Mouse (Mus musculus): ENCODE data around the gene Igsf21. TPM values are rescaled to one million over a fixed set of nuclear protein-coding genes. Genes with fewer than 3 reads are reported as not detected.
A peak's percentile ranks its signal among the peaks of the same experiment; 100 is the strongest.

Igsf21 gene
- total and polyA plus RNA-seq, 2 experiments from 2014 or later = 125 to 176 TPM

DNA sequence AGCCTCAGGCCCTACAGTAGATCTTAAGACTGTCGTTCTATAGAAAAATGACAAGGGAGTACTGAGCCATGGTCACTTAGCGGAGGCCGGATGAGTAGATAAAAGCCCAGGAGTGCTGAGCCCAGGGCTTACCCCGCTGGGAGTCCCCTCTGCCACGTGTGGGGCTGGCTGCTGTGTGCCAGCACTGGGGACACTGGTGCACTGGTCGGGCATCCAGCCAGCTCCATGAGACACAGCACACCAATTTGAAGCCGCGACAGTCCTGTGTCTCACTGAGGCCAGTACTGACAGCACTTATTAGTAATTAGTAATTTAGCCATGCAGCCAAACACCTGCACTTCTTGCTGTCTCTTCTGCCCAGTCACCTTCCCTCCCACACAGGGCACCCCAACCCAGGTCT lies 28.6 kb downstream of the Igsf21 start:
- no peak overlapping the region for H3K4me2 ChIP-seq (ENCODE audit: low read depth, low read length)
- DNase-seq (ENCODE audit: low spot score) = peak; percentile 66
- peak; percentile 16; the same call in 1 of the 2 replicates for ATAC-seq
- H3K4me3 ChIP-seq (ENCODE audit: low read length) = no peak overlapping the region
- TF ChIP-seq CTCF (IDR thresholded peaks at IDR 0.05; ENCODE audit: low read depth) = no peak
- H3K36me3 ChIP-seq (ENCODE audit: insufficient read depth, low read length) = no peaks in the 10 kb centered on the region
- no peaks in the 10 kb centered on the region for H3K9me3 ChIP-seq (ENCODE audit: low read length)
- 0 out of 2 replicates have a peak overlapping the region, but pooled peaks have one; percentile 9 for H3K9ac ChIP-seq (replicated peaks; ENCODE audit: low read length)
- 21% methylated on average over 8 of the region's 8 CpGs for WGBS
- peaks cover 31% of the 10 kb centered on the region for H3K4me1 ChIP-seq (ENCODE audit: insufficient read depth, low read length)
- H3K27ac ChIP-seq = peak overlapping the region; percentile 71
- no peaks in the 10 kb centered on the region for H3K27me3 ChIP-seq (ENCODE audit: insufficient read depth, low read length)

DNA sequence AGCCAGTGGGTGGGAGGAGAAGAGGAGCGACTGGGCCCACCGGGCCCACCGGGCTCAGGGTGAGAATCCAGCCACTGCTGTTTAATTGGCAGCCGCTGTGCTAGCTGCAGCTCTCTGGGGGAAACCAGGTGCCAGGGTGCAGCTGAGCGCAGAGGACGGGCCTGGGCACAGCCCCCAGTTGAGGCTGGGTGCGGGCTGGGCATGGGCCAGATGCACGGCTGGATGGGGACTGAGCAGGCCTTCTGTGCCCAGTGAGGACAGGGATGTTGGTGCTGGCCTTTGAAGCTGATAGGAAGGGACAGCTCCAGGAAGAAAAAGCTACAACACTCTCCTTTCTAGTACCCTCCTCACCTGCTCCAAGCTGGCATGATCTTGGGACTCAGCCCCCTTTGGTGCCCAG lies 30.5 kb downstream of the Igsf21 start:
- WGBS = 64% methylated on average over 8 of the region's 8 CpGs
- Histone ChIP-seq H3K4me2 (ENCODE audit: low read depth, low read length) (no peak overlapping the region), H3K9ac (replicated peaks; ENCODE audit: low read length) (no peak overlapping the region), H3K9me3 (ENCODE audit: low read length) (no peaks in the 10 kb centered on the region), H3K27me3 (ENCODE audit: insufficient read depth, low read length) (no peaks in the 10 kb centered on the region), H3K27ac (no peak overlapping the region), H3K36me3 (ENCODE audit: insufficient read depth, low read length) (no peaks in the 10 kb centered on the region), H3K4me3 (ENCODE audit: low read length) (no peak overlapping the region), H3K4me1 (ENCODE audit: insufficient read depth, low read length) (peaks cover 29% of the 10 kb centered on the region)
- no peak for ATAC-seq
- peak; percentile 35 for DNase-seq (ENCODE audit: low spot score)
- TF ChIP-seq CTCF (IDR thresholded peaks at IDR 0.05; ENCODE audit: low read depth) = peak; percentile 47; the same call in 1 of the 2 replicates

DNA sequence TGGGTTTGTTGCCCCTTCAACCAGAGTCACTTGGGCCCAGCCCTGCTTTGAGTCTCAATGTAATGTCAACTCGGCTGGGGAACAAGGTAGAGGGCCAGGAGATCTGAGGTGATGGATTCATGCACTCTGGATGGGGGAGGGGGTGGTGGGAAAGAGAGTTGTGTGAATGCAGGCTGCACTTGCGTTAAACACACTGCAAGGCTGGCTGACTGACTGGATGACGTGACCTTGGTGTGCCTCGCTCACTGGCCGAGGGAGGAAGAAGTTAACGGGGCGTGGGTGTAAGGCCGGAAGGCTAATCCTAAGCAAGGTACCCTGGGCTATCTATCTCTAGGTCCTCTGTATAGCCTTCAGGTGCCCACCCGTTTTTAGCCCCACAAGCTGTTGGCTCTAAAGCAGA lies 31.4 kb downstream of the Igsf21 start:
- Histone ChIP-seq H3K4me2 (ENCODE audit: low read depth, low read length) (no peak overlapping the region), H3K9me3 (ENCODE audit: low read length) (no peaks in the 10 kb centered on the region), H3K4me1 (ENCODE audit: insufficient read depth, low read length) (peaks cover 28% of the 10 kb centered on the region), H3K9ac (replicated peaks; ENCODE audit: low read length) (no peak overlapping the region), H3K36me3 (ENCODE audit: insufficient read depth, low read length) (no peaks in the 10 kb centered on the region), H3K4me3 (ENCODE audit: low read length) (no peak overlapping the region), H3K27ac (no peak overlapping the region), H3K27me3 (ENCODE audit: insufficient read depth, low read length) (no peaks in the 10 kb centered on the region)
- ATAC-seq (no peak), DNase-seq (ENCODE audit: low spot score) (no peak)
- TF ChIP-seq CTCF (IDR thresholded peaks at IDR 0.05; ENCODE audit: low read depth) = no peak
- 72% methylated on average over 9 of the region's 9 CpGs for whole genome bisulfite sequencing

DNA sequence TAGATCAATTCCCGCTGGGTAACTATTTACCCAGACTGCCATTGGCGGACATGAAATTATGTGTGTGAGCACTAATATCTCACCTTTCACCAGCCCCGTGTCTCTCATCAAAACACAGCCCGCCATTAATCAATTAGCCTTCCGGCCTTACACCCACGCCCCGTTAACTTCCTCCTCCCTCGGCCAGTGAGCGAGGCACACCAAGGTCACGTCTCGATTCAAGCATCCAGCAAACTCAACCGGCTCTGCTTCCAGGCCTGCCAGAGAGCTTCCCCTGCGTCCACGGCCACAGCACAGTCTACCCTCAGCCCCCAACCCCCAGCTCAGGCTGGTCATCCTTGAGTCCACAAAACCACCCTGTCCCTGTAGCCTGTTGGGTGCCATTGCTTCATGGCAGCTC lies 32.2 kb downstream of the Igsf21 start:
- no peaks in the 10 kb centered on the region for H3K36me3 ChIP-seq (ENCODE audit: insufficient read depth, low read length)
- 56% methylated on average over 14 of the region's 14 CpGs for WGBS
- H3K27me3 ChIP-seq (ENCODE audit: insufficient read depth, low read length) = no peaks in the 10 kb centered on the region
- DNase-seq (ENCODE audit: low spot score) = no peak
- no peak overlapping the region for H3K9ac ChIP-seq (replicated peaks; ENCODE audit: low read length)
- no peak for TF ChIP-seq CTCF (IDR thresholded peaks at IDR 0.05; ENCODE audit: low read depth)
- H3K9me3 ChIP-seq (ENCODE audit: low read length) = no peaks in the 10 kb centered on the region
- H3K27ac ChIP-seq = no peak overlapping the region
- peaks cover 25% of the 10 kb centered on the region for H3K4me1 ChIP-seq (ENCODE audit: insufficient read depth, low read length)
- no peak for ATAC-seq
- no peak overlapping the region for H3K4me3 ChIP-seq (ENCODE audit: low read length)
- no peak overlapping the region for H3K4me2 ChIP-seq (ENCODE audit: low read depth, low read length)

DNA sequence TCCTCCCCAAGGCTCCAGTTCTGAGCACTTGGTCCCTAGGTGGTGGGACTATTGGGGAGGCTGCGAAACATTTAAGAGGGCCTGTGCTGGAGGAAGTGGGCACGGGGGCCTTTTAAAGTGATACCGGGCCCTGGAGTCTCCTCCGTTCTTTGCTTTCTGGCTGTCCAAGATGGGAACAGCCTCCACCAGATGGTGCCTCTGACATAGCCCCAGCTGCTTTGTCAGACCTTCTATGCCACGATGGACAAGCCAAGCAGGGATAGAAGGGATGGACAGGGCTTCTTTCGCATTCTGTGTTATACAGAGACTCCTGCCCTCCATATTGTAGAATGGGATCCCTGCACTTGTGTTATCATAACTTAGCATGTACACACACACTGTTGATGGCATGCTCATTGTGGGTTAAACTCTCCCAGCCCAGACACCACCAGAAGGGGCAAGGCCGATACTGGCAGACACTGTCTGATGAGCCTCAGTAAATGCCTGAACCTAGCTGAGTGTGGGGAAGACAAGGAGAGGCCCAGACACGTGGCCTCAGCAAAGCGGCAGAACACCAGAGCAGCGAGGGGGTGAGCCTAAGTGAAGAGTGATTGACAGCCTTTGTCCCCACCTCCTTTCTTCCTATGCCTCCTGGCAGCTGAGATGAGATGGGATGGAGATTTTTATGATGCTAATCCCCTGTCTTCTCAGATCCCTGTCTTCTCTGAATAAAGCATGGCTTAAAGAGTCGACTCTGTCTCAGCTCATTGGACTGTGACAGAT lies 36.3 kb downstream of the Igsf21 start:
- WGBS = 29% methylated on average over 11 of the region's 11 CpGs
- peak; percentile 35; the same call in 1 of the 2 replicates for ATAC-seq

DNA sequence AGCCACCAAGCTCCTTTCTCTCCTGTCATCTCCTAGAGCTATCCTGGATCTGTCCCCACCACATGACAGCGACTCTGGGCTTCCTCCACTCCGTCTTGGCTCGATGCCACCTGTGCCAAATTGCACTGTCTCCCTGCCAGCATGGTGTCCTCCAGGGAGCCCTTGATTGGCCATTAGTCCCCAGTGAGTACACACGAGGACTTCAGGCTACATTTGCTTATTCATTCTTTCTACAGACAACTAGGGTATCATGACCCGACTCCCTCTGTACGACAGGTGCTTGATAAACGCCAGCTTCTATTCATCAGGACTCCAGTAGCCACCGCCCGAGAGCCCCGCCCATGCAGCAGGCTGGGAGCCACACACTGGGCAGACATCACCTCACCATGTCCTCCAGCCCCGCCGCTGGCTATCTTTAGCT lies 40.8 kb downstream of the Igsf21 start:
- Histone ChIP-seq H3K36me3 (ENCODE audit: insufficient read depth, low read length) (no peaks in the 10 kb centered on the region), H3K4me3 (ENCODE audit: low read length) (no peak overlapping the region), H3K4me1 (ENCODE audit: insufficient read depth, low read length) (peaks cover 17% of the 10 kb centered on the region; the same call in 1 of the 2 replicates), H3K4me2 (ENCODE audit: low read depth, low read length) (no peak overlapping the region), H3K9ac (replicated peaks; ENCODE audit: low read length) (no peak overlapping the region), H3K27me3 (ENCODE audit: insufficient read depth, low read length) (no peaks in the 10 kb centered on the region), H3K9me3 (ENCODE audit: low read length) (no peaks in the 10 kb centered on the region), H3K27ac (no peak overlapping the region)
- peak; percentile 67 for ATAC-seq
- TF ChIP-seq CTCF (IDR thresholded peaks at IDR 0.05; ENCODE audit: low read depth) = no peak
- DNase-seq (ENCODE audit: low spot score) = peak; percentile 80
- WGBS = 26% methylated on average over 12 of the region's 12 CpGs

More for the DNA sequence above, 36.3 kb downstream of the Igsf21 start:
- peak; percentile 39 for DNase-seq (ENCODE audit: low spot score)
- H3K9me3 ChIP-seq (ENCODE audit: low read length) = no peaks in the 10 kb centered on the region
- peaks cover 17% of the 10 kb centered on the region; the same call in 1 of the 2 replicates for H3K4me1 ChIP-seq (ENCODE audit: insufficient read depth, low read length)
- H3K4me3 ChIP-seq (ENCODE audit: low read length) = no peak overlapping the region
- no peak overlapping the region for H3K4me2 ChIP-seq (ENCODE audit: low read depth, low read length)
- H3K9ac ChIP-seq (replicated peaks; ENCODE audit: low read length) = no peak overlapping the region
- peak overlapping the region; percentile 56; the same call in 1 of the 2 replicates for H3K27ac ChIP-seq
- H3K27me3 ChIP-seq (ENCODE audit: insufficient read depth, low read length) = no peaks in the 10 kb centered on the region
- no peaks in the 10 kb centered on the region for H3K36me3 ChIP-seq (ENCODE audit: insufficient read depth, low read length)
- TF ChIP-seq CTCF (IDR thresholded peaks at IDR 0.05; ENCODE audit: low read depth) = no peak

DNA sequence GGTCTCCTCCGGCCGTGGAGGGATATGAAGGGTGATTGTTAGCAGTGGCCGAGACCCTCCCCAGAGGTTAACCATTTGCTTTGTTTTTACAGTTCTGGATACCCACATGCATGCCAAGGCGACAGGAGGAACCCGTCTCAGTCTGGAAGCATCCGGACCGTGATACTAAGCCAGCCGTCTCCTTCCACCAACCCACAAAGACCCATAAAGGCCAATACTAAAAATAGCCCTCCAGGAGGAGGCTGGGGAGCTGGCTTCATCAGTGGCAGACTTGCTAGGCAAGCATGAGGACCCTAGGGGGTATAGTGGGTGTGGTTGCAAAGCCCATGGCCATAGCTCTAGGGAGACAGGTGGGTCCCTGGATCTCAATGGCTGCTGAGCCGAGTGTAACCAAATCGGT lies 41.8 kb downstream of the Igsf21 start:
- no peak for TF ChIP-seq CTCF (IDR thresholded peaks at IDR 0.05; ENCODE audit: low read depth)
- H3K4me2 ChIP-seq (ENCODE audit: low read depth, low read length) = no peak overlapping the region
- no peaks in the 10 kb centered on the region for H3K9me3 ChIP-seq (ENCODE audit: low read length)
- ATAC-seq (no peak), DNase-seq (ENCODE audit: low spot score) (no peak)
- no peaks in the 10 kb centered on the region for H3K27me3 ChIP-seq (ENCODE audit: insufficient read depth, low read length)
- H3K36me3 ChIP-seq (ENCODE audit: insufficient read depth, low read length) = no peaks in the 10 kb centered on the region
- H3K27ac ChIP-seq = no peak overlapping the region
- H3K4me3 ChIP-seq (ENCODE audit: low read length) = no peak overlapping the region
- no peak overlapping the region for H3K9ac ChIP-seq (replicated peaks; ENCODE audit: low read length)
- 75% methylated on average over 10 of the region's 10 CpGs for WGBS
- peaks cover 8% of the 10 kb centered on the region; the same call in 1 of the 2 replicates for H3K4me1 ChIP-seq (ENCODE audit: insufficient read depth, low read length)

All from hindbrain, postnatal 0 days (tissue).